Mouse (Mus musculus) hindbrain, postnatal 0 days (tissue): ENCODE results near the gene Acvr1b. TPM values are rescaled to one million over a fixed set of nuclear protein-coding genes. Genes with fewer than 3 reads are reported as not detected.

Source experiments
- ATAC-seq: fragments of 200-750 bp; cut with Nextera tagmentation; 2 replicates; pipeline ENCODE4 v1.8.0; 2017; ENCODE audit warnings: mild to moderate bottlenecking, moderate TSS enrichment, moderate library complexity
- DNase-seq: peaks from one replicate; pipeline ENCODE4 v3.0.0-alpha.2; 2015; ENCODE audit warnings: low spot score
- H3K27ac ChIP-seq: fragments of 300-500 bp; sonication (generic); 2 replicates; pipeline ENCODE4 v1.5.1; 2014; ENCODE audit warnings: mild to moderate bottlenecking
- H3K27me3 ChIP-seq: fragments of 300-500 bp; sonication (generic); 2 replicates; pipeline ENCODE4 v1.6.1; 2014; ENCODE audit warnings: low read length, mixed read lengths; ENCODE audit not compliant: insufficient read depth
- H3K36me3 ChIP-seq: fragments of 300-500 bp; sonication (generic); 2 replicates; pipeline ENCODE4 v1.6.1; 2014; ENCODE audit warnings: low read length, mixed read lengths; ENCODE audit not compliant: insufficient read depth
- H3K4me1 ChIP-seq: fragments of 300-500 bp; sonication (generic); 2 replicates; pipeline ENCODE4 v1.6.1; 2014; ENCODE audit warnings: antibody characterized with exemption, low read length, mixed read lengths; ENCODE audit not compliant: insufficient read depth
- H3K4me2 ChIP-seq: fragments of 300-500 bp; sonication (generic); 2 replicates; pipeline ENCODE4 v1.6.1; 2014; ENCODE audit warnings: low read depth, mild to moderate bottlenecking, low read length, moderate library complexity, mixed read lengths
- H3K4me3 ChIP-seq: fragments of 300-500 bp; sonication (generic); 2 replicates; pipeline ENCODE4 v1.5.1; 2014; ENCODE audit warnings: low read length
- H3K9ac ChIP-seq: fragments of 300-500 bp; sonication (generic); replicated peaks from 2 replicates; pipeline ENCODE4 v1.6.1; 2014; ENCODE audit warnings: mild to moderate bottlenecking, low read length, moderate library complexity, mixed read lengths
- H3K9me3 ChIP-seq: fragments of 300-500 bp; sonication (generic); 2 replicates; pipeline ENCODE4 v1.6.1; 2016; ENCODE audit warnings: low read length, mixed read lengths
- CTCF ChIP-seq: IDR thresholded peaks from 2 replicates; pipeline ENCODE4 v1.5.1; 2016; ENCODE audit warnings: antibody characterized with exemption, control low read depth, low read depth
- WGBS: fragments of 180-500 bp; shearing (Covaris S2); extraction: QIAGEN DNeasy Blood & Tissue Kit; methylation state at CpG from one replicate; pipeline ENCODE4 v1.1.7; 2014; 5-methylcytosine and 5-hydroxymethylcytosine counted together
- polyA plus RNA-seq: library from polyadenylated mRNA; unstranded; fragments of >200 nt; fragmentation: Nextera tagmentation; extraction: Ambion mirVana; gene quantifications from 2 replicates; pipeline ENCODE4 v1.2.1, GENCODE M21; 2015
- total RNA-seq: library from RNA; depleted of rRNA; stranded (reverse); fragments of >200 nt; gene quantifications from 2 replicates; pipeline ENCODE4 v1.2.3, GENCODE M21; 2014

Gene Acvr1b
- total and polyA plus RNA-seq, 2 experiments from 2014 or later, result 14.6 to 74.5 TPM

GRCm38 (mm10) chr15:101182676-101183075 is 8.8 kb downstream of the Acvr1b start:
- no peak for TF ChIP-seq CTCF
- Histone ChIP-seq H3K27me3 (no peaks in the 10 kb centered on the region), H3K9me3 (no peaks in the 10 kb centered on the region), H3K4me1 (peaks cover 15% of the 10 kb centered on the region), H3K36me3 (no peaks in the 10 kb centered on the region), H3K4me3 (no peak overlapping the region), H3K4me2 (no peak overlapping the region), H3K27ac (no peak overlapping the region; the same call in 1 of the 2 replicates), H3K9ac (no peak overlapping the region)
- WGBS, result 30% methylated on average over 5 of the region's 5 CpGs
- ATAC-seq (no peak), DNase-seq (no peak)

GRCm38 (mm10) chr15:101184300-101184699 is 10.4 kb downstream of the Acvr1b start:
- no peak overlapping the region for H3K4me3 ChIP-seq
- no peak for DNase-seq
- H3K27me3 ChIP-seq, result no peaks in the 10 kb centered on the region
- no peak for TF ChIP-seq CTCF
- no peaks in the 10 kb centered on the region for H3K36me3 ChIP-seq
- H3K9me3 ChIP-seq, result no peaks in the 10 kb centered on the region
- H3K9ac ChIP-seq, result no peak overlapping the region
- peaks cover 11% of the 10 kb centered on the region for H3K4me1 ChIP-seq
- no peak for ATAC-seq
- WGBS, result 97% methylated on average over 8 of the region's 8 CpGs
- H3K4me2 ChIP-seq, result no peak overlapping the region
- no peak overlapping the region for H3K27ac ChIP-seq

- Histone ChIP-seq H3K4me3 (no peak overlapping the region), H3K4me2 (no peak overlapping the region), H3K4me1 (peaks cover 8% of the 10 kb centered on the region), H3K9ac (no peak overlapping the region), H3K27ac (no peak overlapping the region), H3K27me3 (no peaks in the 10 kb centered on the region), H3K9me3 (no peaks in the 10 kb centered on the region), H3K36me3 (no peaks in the 10 kb centered on the region)
- peak; percentile 33; the same call in 1 of the 2 replicates for TF ChIP-seq CTCF
- WGBS, result 93% methylated on average over 3 of the region's 3 CpGs
- DNase-seq (no peak), ATAC-seq (no peak)
Measured at GRCm38 (mm10) chr15:101185549-101185948, 11.7 kb downstream of the Acvr1b start.

- Histone ChIP-seq H3K4me2 (no peak overlapping the region), H3K36me3 (no peaks in the 10 kb centered on the region), H3K4me1 (0 out of 2 replicates have a peak, but pooled peaks cover 10% of the 10 kb centered on the region), H3K27ac (no peak overlapping the region), H3K9me3 (no peaks in the 10 kb centered on the region), H3K4me3 (no peak overlapping the region), H3K9ac (no peak overlapping the region), H3K27me3 (no peaks in the 10 kb centered on the region)
- 82% methylated on average over 5 of the region's 5 CpGs for WGBS
- TF ChIP-seq CTCF, result peak; percentile 46
- ATAC-seq, result no peak
- DNase-seq, result no peak
Measured at GRCm38 (mm10) chr15:101187907-101188306, 14.0 kb downstream of the Acvr1b start.

GRCm38 (mm10) chr15:101189981-101190761 is 16.3 kb downstream of the Acvr1b start:
- Histone ChIP-seq H3K27me3 (no peaks in the 10 kb centered on the region), H3K9me3 (no peaks in the 10 kb centered on the region), H3K36me3 (peaks cover 11% of the 10 kb centered on the region), H3K4me1 (0 out of 2 replicates have a peak, but pooled peaks cover 10% of the 10 kb centered on the region), H3K9ac (no peak overlapping the region), H3K27ac (no peak overlapping the region), H3K4me3 (no peak overlapping the region), H3K4me2 (no peak overlapping the region)
- TF ChIP-seq CTCF, result no peak
- WGBS, result 75% methylated on average over 10 of the region's 10 CpGs
- ATAC-seq (no peak), DNase-seq (no peak)

GRCm38 (mm10) chr15:101190762-101191150 is 16.9 kb downstream of the Acvr1b start:
- no peaks in the 10 kb centered on the region for H3K9me3 ChIP-seq
- H3K27me3 ChIP-seq, result no peaks in the 10 kb centered on the region
- H3K4me1 ChIP-seq, result 0 out of 2 replicates have a peak, but pooled peaks cover 10% of the 10 kb centered on the region
- peaks cover 17% of the 10 kb centered on the region for H3K36me3 ChIP-seq
- no peak for TF ChIP-seq CTCF
- H3K27ac ChIP-seq, result no peak overlapping the region
- WGBS, result 71% methylated on average over 5 of the region's 5 CpGs
- no peak overlapping the region for H3K4me2 ChIP-seq
- ATAC-seq (no peak), DNase-seq (no peak)
- H3K9ac ChIP-seq, result no peak overlapping the region
- no peak overlapping the region for H3K4me3 ChIP-seq
